Mouse (Mus musculus) midbrain, postnatal 0 days (tissue): ENCODE measurements at regions not wholly inside any gene's neighbourhood (a gene's known extent, or its start where the extent isn't known, plus 50 kb on each side); places are given as distances from the start of the nearest gene placed in this dataset.

Source experiments
- ATAC-seq: fragments of 200-750 bp; cut with Nextera tagmentation; 2 replicates; pipeline ENCODE4 v1.8.0; 2017; ENCODE audit warnings: moderate number of reproducible peaks, mild to moderate bottlenecking, moderate TSS enrichment, moderate library complexity; ENCODE audit not compliant: low FRiP score
- DNase-seq: peaks from one replicate; pipeline ENCODE4 v3.0.0-alpha.2; 2015; ENCODE audit warnings: low spot score
- H3K27ac ChIP-seq: fragments of 300-500 bp; sonication (generic); 2 replicates; pipeline ENCODE4 v1.5.1; 2014; ENCODE audit warnings: low read depth, mild to moderate bottlenecking, low read length, mixed read lengths
- H3K27me3 ChIP-seq: fragments of 300-500 bp; sonication (generic); 2 replicates; pipeline ENCODE4 v1.6.1; 2014; ENCODE audit warnings: low read length, control low read depth, mixed read lengths; ENCODE audit not compliant: insufficient read depth
- H3K36me3 ChIP-seq: fragments of 300-500 bp; sonication (generic); 2 replicates; pipeline ENCODE4 v1.6.1; 2014; ENCODE audit warnings: low read length, control low read depth, mixed read lengths; ENCODE audit not compliant: insufficient read depth
- H3K4me1 ChIP-seq: fragments of 300-500 bp; sonication (generic); 2 replicates; pipeline ENCODE4 v1.6.1; 2014; ENCODE audit warnings: mild to moderate bottlenecking, control low read depth, antibody characterized with exemption, low read length, mixed read lengths; ENCODE audit not compliant: insufficient read depth
- H3K4me2 ChIP-seq: fragments of 300-500 bp; sonication (generic); 2 replicates; pipeline ENCODE4 v1.6.1; 2014; ENCODE audit warnings: low read depth, mild to moderate bottlenecking, low read length, mixed read lengths; ENCODE audit not compliant: poor library complexity, severe bottlenecking
- H3K4me3 ChIP-seq: fragments of 300-500 bp; sonication (generic); 2 replicates; pipeline ENCODE4 v1.5.1; 2014; ENCODE audit warnings: low read depth, mild to moderate bottlenecking, low read length, moderate library complexity
- H3K9ac ChIP-seq: fragments of 300-500 bp; sonication (generic); replicated peaks from 2 replicates; pipeline ENCODE4 v1.6.1; 2014; ENCODE audit warnings: mild to moderate bottlenecking, low read length, moderate library complexity, mixed read lengths; ENCODE audit not compliant: poor library complexity, severe bottlenecking
- H3K9me3 ChIP-seq: fragments of 300-500 bp; sonication (generic); 2 replicates; pipeline ENCODE4 v1.6.1; 2016; ENCODE audit warnings: low read length, control low read depth
- CTCF ChIP-seq: IDR thresholded peaks from 2 replicates; pipeline ENCODE4 v1.5.1; 2016; ENCODE audit warnings: antibody characterized with exemption, mild to moderate bottlenecking
- WGBS: fragments of 180-500 bp; shearing (Covaris S2); extraction: QIAGEN DNeasy Blood & Tissue Kit; methylation state at CpG from one replicate; pipeline ENCODE4 v1.1.7; 2014; 5-methylcytosine and 5-hydroxymethylcytosine counted together

- no peak overlapping the region for H3K27ac ChIP-seq
- ATAC-seq, result no peak
- TF ChIP-seq CTCF, result no peak
- WGBS, result 85% methylated on average over 1 of the region's 1 CpGs
- H3K4me1 ChIP-seq, result no peaks in the 10 kb centered on the region
- no peaks in the 10 kb centered on the region for H3K27me3 ChIP-seq
- DNase-seq, result no peak
- no peak overlapping the region for H3K4me3 ChIP-seq
- H3K9me3 ChIP-seq, result no peaks in the 10 kb centered on the region
- H3K9ac ChIP-seq, result no peak overlapping the region
- H3K4me2 ChIP-seq, result no peak overlapping the region
- no peaks in the 10 kb centered on the region for H3K36me3 ChIP-seq
These were observed 61.8 kb upstream of the Zeb2 start for GRCm38 (mm10) chr2:45178849-45179453.

- Histone ChIP-seq H3K27me3 (no peaks in the 10 kb centered on the region), H3K36me3 (no peaks in the 10 kb centered on the region), H3K27ac (no peak overlapping the region), H3K9me3 (no peaks in the 10 kb centered on the region), H3K4me2 (no peak overlapping the region), H3K4me1 (no peaks in the 10 kb centered on the region), H3K9ac (no peak overlapping the region), H3K4me3 (no peak overlapping the region)
- ATAC-seq (no peak), DNase-seq (no peak)
- 77% methylated on average over 8 of the region's 8 CpGs for WGBS
- TF ChIP-seq CTCF, result no peak
These were observed 55.2 kb upstream of the Zeb2 start for GRCm38 (mm10) chr2:45172382-45172781.

GRCm38 (mm10) chr2:45171520-45172173 lies 54.5 kb upstream of the Zeb2 start:
- no peak for TF ChIP-seq CTCF
- ATAC-seq (no peak), DNase-seq (no peak)

GRCm38 (mm10) chr2:45170272-45170671 lies 53.1 kb upstream of the Zeb2 start:
- no peaks in the 10 kb centered on the region for H3K27me3 ChIP-seq
- H3K4me2 ChIP-seq, result no peak overlapping the region
- no peaks in the 10 kb centered on the region for H3K4me1 ChIP-seq
- DNase-seq, result no peak
- H3K36me3 ChIP-seq, result no peaks in the 10 kb centered on the region
- WGBS, result 69% methylated on average over 3 of the region's 3 CpGs
- no peaks in the 10 kb centered on the region for H3K9me3 ChIP-seq
- no peak overlapping the region for H3K9ac ChIP-seq
- H3K27ac ChIP-seq, result no peak overlapping the region
- no peak overlapping the region for H3K4me3 ChIP-seq
- no peak for ATAC-seq
- TF ChIP-seq CTCF, result no peak

More at GRCm38 (mm10) chr2:45171520-45172173, 54.5 kb upstream of the Zeb2 start:
- no peak overlapping the region for H3K9ac ChIP-seq
- WGBS, result 51% methylated on average over 12 of the region's 12 CpGs
- H3K27ac ChIP-seq, result no peak overlapping the region
- H3K9me3 ChIP-seq, result no peaks in the 10 kb centered on the region
- H3K4me3 ChIP-seq, result no peak overlapping the region
- no peaks in the 10 kb centered on the region for H3K36me3 ChIP-seq
- H3K4me2 ChIP-seq, result no peak overlapping the region
- H3K27me3 ChIP-seq, result no peaks in the 10 kb centered on the region
- no peaks in the 10 kb centered on the region for H3K4me1 ChIP-seq

- no peaks in the 10 kb centered on the region for H3K36me3 ChIP-seq
- no peaks in the 10 kb centered on the region for H3K27me3 ChIP-seq
- H3K9me3 ChIP-seq, result no peaks in the 10 kb centered on the region
- TF ChIP-seq CTCF, result no peak
- no peaks in the 10 kb centered on the region for H3K4me1 ChIP-seq
- 34% methylated on average over 9 of the region's 9 CpGs for WGBS
- no peak overlapping the region for H3K27ac ChIP-seq
- no peak for DNase-seq
- H3K4me2 ChIP-seq, result no peak overlapping the region
- no peak overlapping the region for H3K4me3 ChIP-seq
- ATAC-seq, result no peak
- H3K9ac ChIP-seq, result no peak overlapping the region
These were observed 52.4 kb upstream of the Zeb2 start for GRCm38 (mm10) chr2:45169429-45170070.

- H3K4me1 ChIP-seq, result no peaks in the 10 kb centered on the region
- 89% methylated on average over 3 of the region's 3 CpGs for WGBS
- H3K9me3 ChIP-seq, result no peaks in the 10 kb centered on the region
- no peaks in the 10 kb centered on the region for H3K27me3 ChIP-seq
- no peaks in the 10 kb centered on the region for H3K36me3 ChIP-seq
- no peak for TF ChIP-seq CTCF
- H3K9ac ChIP-seq, result no peak overlapping the region
- ATAC-seq (no peak), DNase-seq (no peak)
- no peak overlapping the region for H3K4me3 ChIP-seq
- no peak overlapping the region for H3K4me2 ChIP-seq
- H3K27ac ChIP-seq, result no peak overlapping the region
These were observed 51.4 kb upstream of the Zeb2 start for GRCm38 (mm10) chr2:45168606-45169005.
